Mouse (Mus musculus): ENCODE measurements around the gene Ttll11. TPM values are rescaled to one million over a fixed set of nuclear protein-coding genes. Genes with fewer than 3 reads are reported as not detected.
A peak's percentile ranks its signal among the peaks of the same experiment; 100 is the strongest.

Gene Ttll11
- polyA plus RNA-seq, 1 experiment from 2014 or later = 0.44 TPM

DNA sequence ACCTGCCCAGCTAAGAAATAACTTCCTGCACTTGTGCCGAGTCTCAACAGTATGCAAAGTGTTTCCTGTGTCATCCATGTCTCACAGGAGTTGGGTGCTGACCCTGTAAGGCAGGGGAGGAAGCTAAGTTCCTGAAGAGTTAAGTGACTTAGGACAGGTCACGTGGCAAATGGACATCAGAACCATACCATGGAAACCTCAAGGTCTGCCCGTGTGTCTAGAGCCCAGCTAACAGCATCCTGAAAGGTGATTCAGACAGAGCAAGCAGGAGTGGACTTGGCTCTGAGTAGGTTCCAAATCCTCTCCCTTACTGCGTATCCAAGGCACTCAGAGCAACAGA lies 80.6 kb downstream of the Ttll11 start:
- WGBS = 79% methylated on average over 4 of the region's 4 CpGs
- H3K9me3 ChIP-seq (ENCODE audit: control insufficient read depth) = no peaks in the 10 kb centered on the region
- H3K4me3 ChIP-seq (ENCODE audit: low read depth, low read length) = no peak overlapping the region
- TF ChIP-seq CTCF (IDR thresholded peaks at IDR 0.05; ENCODE audit: low read depth) = no peak
- H3K27ac ChIP-seq (ENCODE audit: low read depth, low read length) = no peak overlapping the region
- ATAC-seq = no peak
- no peaks in the 10 kb centered on the region for H3K27me3 ChIP-seq (replicated peaks; ENCODE audit: control insufficient read depth, insufficient read depth, low read length)
- no peak overlapping the region for H3K4me2 ChIP-seq (replicated peaks; ENCODE audit: low read depth)
- H3K4me1 ChIP-seq (replicated peaks; ENCODE audit: control insufficient read depth, insufficient read depth, low read length) = no peaks in the 10 kb centered on the region
- no peaks in the 10 kb centered on the region for H3K36me3 ChIP-seq (ENCODE audit: control insufficient read depth, insufficient read depth)
- H3K9ac ChIP-seq (ENCODE audit: low read depth, low read length) = no peak overlapping the region

GRCm38 (mm10) chr2:35898425-35899134 lies 81.1 kb downstream of the Ttll11 start:
- no peak for TF ChIP-seq CTCF (IDR thresholded peaks at IDR 0.05; ENCODE audit: low read depth)
- Histone ChIP-seq H3K27ac (ENCODE audit: low read depth, low read length) (no peak overlapping the region), H3K27me3 (replicated peaks; ENCODE audit: control insufficient read depth, insufficient read depth, low read length) (no peaks in the 10 kb centered on the region), H3K9ac (ENCODE audit: low read depth, low read length) (no peak overlapping the region), H3K36me3 (ENCODE audit: control insufficient read depth, insufficient read depth) (no peaks in the 10 kb centered on the region), H3K4me1 (replicated peaks; ENCODE audit: control insufficient read depth, insufficient read depth, low read length) (no peaks in the 10 kb centered on the region), H3K4me2 (replicated peaks; ENCODE audit: low read depth) (no peak overlapping the region), H3K4me3 (ENCODE audit: low read depth, low read length) (no peak overlapping the region), H3K9me3 (ENCODE audit: control insufficient read depth) (no peaks in the 10 kb centered on the region)
- 78% methylated on average over 6 of the region's 6 CpGs for WGBS
- ATAC-seq = no peak

DNA sequence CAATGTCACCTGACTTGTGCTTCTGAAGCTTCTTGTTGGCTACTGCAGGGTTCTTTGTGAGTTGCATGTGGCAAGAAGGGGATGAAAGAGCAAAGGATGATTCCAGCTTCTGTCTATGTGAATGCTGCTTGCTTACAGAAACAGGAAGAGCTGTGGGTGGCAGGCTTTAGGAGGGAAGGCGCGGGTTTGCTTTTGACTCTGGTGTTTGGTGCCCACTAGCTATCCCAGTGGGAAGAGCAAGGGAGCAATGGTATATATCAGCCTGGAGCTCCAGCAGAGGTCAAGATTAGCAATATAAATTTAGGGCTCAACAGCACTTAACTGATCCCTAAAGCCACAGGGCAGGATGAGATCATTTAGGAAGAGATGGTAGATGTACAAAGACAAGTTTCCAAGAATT lies 82.6 kb downstream of the Ttll11 start:
- TF ChIP-seq CTCF (IDR thresholded peaks at IDR 0.05; ENCODE audit: low read depth) = peak; percentile 53
- Histone ChIP-seq H3K27ac (ENCODE audit: low read depth, low read length) (no peak overlapping the region), H3K9ac (ENCODE audit: low read depth, low read length) (no peak overlapping the region), H3K4me3 (ENCODE audit: low read depth, low read length) (no peak overlapping the region), H3K4me2 (replicated peaks; ENCODE audit: low read depth) (no peak overlapping the region), H3K4me1 (replicated peaks; ENCODE audit: control insufficient read depth, insufficient read depth, low read length) (no peaks in the 10 kb centered on the region), H3K27me3 (replicated peaks; ENCODE audit: control insufficient read depth, insufficient read depth, low read length) (no peaks in the 10 kb centered on the region), H3K36me3 (ENCODE audit: control insufficient read depth, insufficient read depth) (no peaks in the 10 kb centered on the region), H3K9me3 (ENCODE audit: control insufficient read depth) (no peaks in the 10 kb centered on the region)
- ATAC-seq = no peak
- 76% methylated on average over 2 of the region's 2 CpGs for WGBS

- ATAC-seq = no peak
- no peak overlapping the region for H3K9ac ChIP-seq (ENCODE audit: low read depth, low read length)
- no peaks in the 10 kb centered on the region for H3K27me3 ChIP-seq (replicated peaks; ENCODE audit: control insufficient read depth, insufficient read depth, low read length)
- TF ChIP-seq CTCF (IDR thresholded peaks at IDR 0.05; ENCODE audit: low read depth) = no peak
- no peaks in the 10 kb centered on the region for H3K9me3 ChIP-seq (ENCODE audit: control insufficient read depth)
- no peak overlapping the region for H3K4me2 ChIP-seq (replicated peaks; ENCODE audit: low read depth)
- no peak overlapping the region for H3K27ac ChIP-seq (ENCODE audit: low read depth, low read length)
- WGBS = 65% methylated on average over 2 of the region's 2 CpGs
- no peaks in the 10 kb centered on the region for H3K36me3 ChIP-seq (ENCODE audit: control insufficient read depth, insufficient read depth)
- no peak overlapping the region for H3K4me3 ChIP-seq (ENCODE audit: low read depth, low read length)
- no peaks in the 10 kb centered on the region for H3K4me1 ChIP-seq (replicated peaks; ENCODE audit: control insufficient read depth, insufficient read depth, low read length)
Measured at GRCm38 (mm10) chr2:35894512-35894911, 85.2 kb downstream of the Ttll11 start.

DNA sequence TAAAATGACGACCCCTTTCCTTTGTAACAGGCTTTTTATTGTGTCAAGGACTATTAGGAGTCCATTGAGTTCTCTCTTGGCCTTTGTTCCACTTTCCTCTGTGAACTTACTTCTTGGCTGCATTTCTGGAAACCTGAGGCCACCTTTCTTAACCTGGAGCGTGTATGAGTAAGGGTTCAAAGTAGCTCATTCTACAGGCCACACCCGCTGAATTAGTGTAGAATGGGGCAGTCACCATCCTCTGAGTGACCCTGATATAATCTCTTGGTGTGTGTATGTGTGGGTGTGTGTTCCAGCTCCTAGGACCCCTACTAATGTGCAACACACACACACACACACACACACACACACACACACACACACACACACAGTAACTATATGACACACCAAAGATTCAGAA lies 89.1 kb downstream of the Ttll11 start:
- 46% methylated on average over 3 of the region's 3 CpGs for WGBS

DNA sequence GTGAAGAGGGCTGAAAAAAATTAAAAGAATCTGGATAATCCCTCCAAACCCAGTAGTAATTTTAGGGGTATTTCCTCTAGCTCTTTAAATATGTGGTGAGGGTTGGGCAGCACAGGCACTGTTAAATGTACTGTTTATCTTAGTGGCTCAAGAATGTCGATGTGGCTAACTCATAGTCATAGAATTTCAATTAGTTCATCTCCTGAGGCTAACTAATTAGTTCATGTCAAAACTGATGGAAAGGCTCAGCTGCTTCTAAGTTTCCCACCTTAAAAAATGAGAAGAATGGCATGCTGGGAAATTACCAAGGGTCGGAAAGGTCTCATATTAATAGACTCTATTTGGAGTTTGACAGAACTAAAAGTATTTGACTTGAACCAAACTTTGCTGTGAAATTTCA lies 89.9 kb downstream of the Ttll11 start:
- no peak overlapping the region for H3K27ac ChIP-seq (ENCODE audit: low read depth, low read length)
- ATAC-seq = no peak
- H3K4me3 ChIP-seq (ENCODE audit: low read depth, low read length) = no peak overlapping the region
- H3K4me2 ChIP-seq (replicated peaks; ENCODE audit: low read depth) = no peak overlapping the region
- H3K36me3 ChIP-seq (ENCODE audit: control insufficient read depth, insufficient read depth) = no peaks in the 10 kb centered on the region
- 61% methylated on average over 2 of the region's 2 CpGs for WGBS
- no peaks in the 10 kb centered on the region for H3K27me3 ChIP-seq (replicated peaks; ENCODE audit: control insufficient read depth, insufficient read depth, low read length)
- no peak for TF ChIP-seq CTCF (IDR thresholded peaks at IDR 0.05; ENCODE audit: low read depth)
- H3K4me1 ChIP-seq (replicated peaks; ENCODE audit: control insufficient read depth, insufficient read depth, low read length) = no peaks in the 10 kb centered on the region
- H3K9ac ChIP-seq (ENCODE audit: low read depth, low read length) = no peak overlapping the region
- no peaks in the 10 kb centered on the region for H3K9me3 ChIP-seq (ENCODE audit: control insufficient read depth)

More for the DNA sequence above, 89.1 kb downstream of the Ttll11 start:
- Histone ChIP-seq H3K4me2 (replicated peaks; ENCODE audit: low read depth) (no peak overlapping the region), H3K27ac (ENCODE audit: low read depth, low read length) (no peak overlapping the region), H3K27me3 (replicated peaks; ENCODE audit: control insufficient read depth, insufficient read depth, low read length) (no peaks in the 10 kb centered on the region), H3K9me3 (ENCODE audit: control insufficient read depth) (no peaks in the 10 kb centered on the region), H3K9ac (ENCODE audit: low read depth, low read length) (no peak overlapping the region), H3K4me3 (ENCODE audit: low read depth, low read length) (no peak overlapping the region), H3K36me3 (ENCODE audit: control insufficient read depth, insufficient read depth) (no peaks in the 10 kb centered on the region), H3K4me1 (replicated peaks; ENCODE audit: control insufficient read depth, insufficient read depth, low read length) (no peaks in the 10 kb centered on the region)
- ATAC-seq = no peak
- no peak for TF ChIP-seq CTCF (IDR thresholded peaks at IDR 0.05; ENCODE audit: low read depth)

- Histone ChIP-seq H3K4me3 (ENCODE audit: low read depth, low read length) (no peak overlapping the region), H3K9me3 (ENCODE audit: control insufficient read depth) (no peaks in the 10 kb centered on the region), H3K36me3 (ENCODE audit: control insufficient read depth, insufficient read depth) (no peaks in the 10 kb centered on the region), H3K4me1 (replicated peaks; ENCODE audit: control insufficient read depth, insufficient read depth, low read length) (no peaks in the 10 kb centered on the region), H3K4me2 (replicated peaks; ENCODE audit: low read depth) (no peak overlapping the region), H3K9ac (ENCODE audit: low read depth, low read length) (no peak overlapping the region), H3K27me3 (replicated peaks; ENCODE audit: control insufficient read depth, insufficient read depth, low read length) (no peaks in the 10 kb centered on the region), H3K27ac (ENCODE audit: low read depth, low read length) (no peak overlapping the region)
- ATAC-seq = no peak
- no peak for TF ChIP-seq CTCF (IDR thresholded peaks at IDR 0.05; ENCODE audit: low read depth)
- 41% methylated on average over 7 of the region's 7 CpGs for WGBS
Measured at GRCm38 (mm10) chr2:35884296-35884695, 95.4 kb downstream of the Ttll11 start.
